Mouse (Mus musculus): Measurements from ENCODE around the gene Fbxo40.

The Fbxo40 gene

DNA sequence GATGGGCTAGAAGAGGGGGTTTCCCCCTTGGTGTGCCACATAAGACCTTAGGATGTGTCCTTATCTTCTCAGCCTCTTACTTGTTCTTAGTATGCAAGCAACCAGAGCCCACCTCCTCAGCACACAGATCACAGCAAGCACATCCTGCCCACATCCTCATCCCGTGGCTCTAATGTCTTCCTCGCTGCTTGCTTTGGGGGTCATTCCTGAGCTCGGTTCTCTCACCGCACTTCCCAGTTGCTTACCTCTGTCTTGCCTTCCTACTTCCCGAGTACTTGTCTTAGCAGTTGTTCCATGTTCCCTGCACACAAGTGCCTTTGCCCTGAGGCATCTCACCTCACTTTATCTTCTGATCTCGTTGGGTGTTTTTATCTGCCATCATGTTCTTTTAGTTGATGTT is 68.3 kb downstream of the Fbxo40 start:
- no peak for DNase-seq (ENCODE audit: low spot score)

DNA sequence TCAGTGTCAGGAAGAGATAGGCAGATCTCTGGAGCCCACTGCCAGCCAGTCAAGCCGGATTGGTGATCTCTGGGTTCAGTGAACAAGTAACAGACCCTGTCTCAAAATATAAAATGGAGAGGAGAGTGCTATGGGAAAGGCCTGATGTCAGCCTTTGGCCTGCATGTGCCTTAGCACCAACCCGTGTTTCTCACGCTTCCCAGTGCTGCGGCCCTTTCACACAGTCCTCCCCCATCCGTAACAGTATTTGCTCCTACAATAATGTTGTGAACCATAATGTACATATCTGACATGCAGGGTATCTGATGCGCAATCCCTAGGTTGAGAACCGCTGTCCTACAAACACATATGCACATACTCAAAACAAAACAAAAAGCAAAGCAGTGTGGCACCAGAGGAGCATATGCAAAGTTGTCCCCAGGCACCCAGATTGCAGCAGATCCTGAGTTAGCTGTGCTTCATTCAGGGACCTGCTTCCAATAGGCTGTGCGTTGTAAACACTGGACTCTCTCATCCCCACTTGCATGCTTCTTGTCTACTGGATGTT is 69.1 kb downstream of the Fbxo40 start:
- no peak for DNase-seq (ENCODE audit: low spot score)

DNA sequence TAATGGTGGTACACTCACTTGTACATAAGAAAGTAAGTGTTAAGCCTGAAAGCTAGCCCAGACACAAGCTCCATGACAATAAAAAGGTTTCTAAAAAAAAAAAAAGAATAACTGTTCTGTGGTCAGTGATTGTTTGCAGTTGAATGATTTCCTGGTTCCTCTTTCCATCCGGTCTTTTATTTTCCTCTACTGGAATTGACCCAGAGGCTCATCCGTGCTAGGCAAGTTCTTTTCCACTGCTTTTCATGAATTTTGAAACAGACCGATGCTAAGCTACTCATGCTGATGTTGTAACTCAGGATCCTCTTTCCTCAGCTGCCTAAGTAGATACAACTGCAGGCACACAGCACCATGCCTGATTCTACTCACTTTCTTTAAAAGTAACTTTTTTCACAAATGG is 69.9 kb downstream of the Fbxo40 start:
- no peak for DNase-seq (ENCODE audit: low spot score)

DNA sequence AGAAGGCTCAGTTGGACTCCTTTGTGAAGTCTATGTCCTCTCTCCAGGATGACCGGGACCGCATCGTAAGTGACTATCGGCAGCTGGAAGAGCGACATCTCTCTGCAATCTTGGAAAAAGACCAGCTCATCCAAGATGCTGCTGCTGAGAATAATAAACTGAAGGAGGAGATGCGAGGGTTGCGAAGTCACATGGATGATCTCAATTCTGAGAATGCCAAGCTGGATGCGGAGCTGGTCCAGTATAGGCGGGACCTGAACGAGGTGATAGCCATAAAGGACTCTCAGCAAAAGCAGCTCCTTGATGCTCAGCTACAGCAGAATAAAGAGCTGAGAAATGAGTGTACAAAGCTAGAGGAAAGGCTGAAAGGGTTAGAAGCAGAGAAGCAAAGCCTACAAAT is 71.8 kb downstream of the Fbxo40 start:
- no peak for DNase-seq (ENCODE audit: low spot score)

DNA sequence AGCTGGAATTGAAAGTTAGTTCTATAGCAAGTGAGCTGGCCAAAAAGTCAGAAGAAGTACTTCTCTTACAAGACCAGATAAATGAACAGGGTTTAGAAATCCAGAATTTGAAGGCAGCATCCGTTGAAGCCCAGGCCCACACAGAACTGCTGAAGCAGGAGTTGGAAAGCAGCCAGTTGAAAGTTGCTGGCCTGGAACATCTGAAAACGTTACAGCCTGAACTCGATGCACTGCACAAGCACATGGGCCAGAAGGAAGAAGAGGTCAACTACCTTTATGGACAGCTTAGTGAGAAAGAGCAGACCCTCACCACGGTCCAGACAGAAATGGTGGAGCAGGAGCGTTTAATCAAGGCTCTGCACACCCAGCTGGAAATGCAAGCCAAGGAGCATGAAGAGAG is 76.1 kb downstream of the Fbxo40 start:
- DNase-seq (ENCODE audit: low spot score) = no peak

Measured in ovary, postnatal 36 days (tissue).